Mouse (Mus musculus): Measurements from ENCODE around the gene Apoa5. TPM values are rescaled to one million over a fixed set of nuclear protein-coding genes. Genes with fewer than 3 reads are reported as not detected.

Apoa5 gene
- 0.38 TPM in 2 replicates for polyA plus RNA-seq (2015; fragmentation: Nextera tagmentation; extraction: Ambion mirVana)

DNA sequence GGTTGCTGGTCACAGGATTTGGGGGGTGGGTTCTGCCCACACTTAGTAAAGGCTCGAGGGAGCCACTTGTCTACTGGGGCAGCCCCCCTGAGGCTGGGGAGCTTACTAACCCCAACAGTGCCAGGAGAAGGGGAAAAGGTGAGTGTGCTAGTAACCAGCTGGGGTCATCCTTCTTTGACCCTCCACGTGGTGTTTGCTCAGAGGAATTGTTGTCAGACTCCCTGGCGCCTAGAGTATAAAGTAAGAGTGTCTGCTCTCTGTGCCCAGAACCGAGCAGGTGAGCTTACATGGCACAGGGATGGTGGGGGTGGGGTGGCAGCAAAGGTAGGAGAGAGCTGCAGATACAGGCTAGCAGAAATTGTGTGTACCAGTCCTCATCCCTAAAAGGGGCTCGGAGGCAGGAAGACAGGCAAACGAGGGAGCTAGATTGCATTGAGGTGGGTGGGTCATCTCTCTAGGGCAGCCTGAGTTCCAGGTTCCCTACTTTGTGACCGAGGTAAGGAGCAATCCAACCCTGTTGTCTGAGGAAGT lies at the start of gene Apoa5:
TSS of gene Apoa5 (plus strand) at position 291 of the 531 bp plus-strand sequence.
- Histone ChIP-seq H3K9ac (no peak within 1 kb of the TSS), H3K4me1 (replicated peaks) (no peaks in the 10 kb centered on the region), H3K4me2 (replicated peaks) (no peak within 1 kb of the TSS), H3K27me3 (replicated peaks) (peaks cover 15% of the 10 kb centered on the region), H3K4me3 (replicated peaks) (no peak within 1 kb of the TSS), H3K36me3 (no peaks in the 10 kb centered on the region), H3K27ac (no peak within 1 kb of the TSS), H3K9me3 (no peaks in the 10 kb centered on the region)
- ATAC-seq: no peak
- 40% methylated on average over 7 of the region's 7 CpGs for WGBS

GRCm38 (mm10) chr9:46223090-46223489 lies 45.3 kb upstream of the Apoa5 start:
- Histone ChIP-seq H3K9me3 (no peaks in the 10 kb centered on the region), H3K27me3 (replicated peaks) (no peaks in the 10 kb centered on the region), H3K4me1 (replicated peaks) (0 out of 2 replicates have a peak, but pooled peaks cover 5% of the 10 kb centered on the region), H3K4me3 (replicated peaks) (no peak overlapping the region), H3K27ac (0 out of 2 replicates have a peak overlapping the region, but pooled peaks have one; percentile 33), H3K36me3 (peaks cover 18% of the 10 kb centered on the region), H3K4me2 (replicated peaks) (no peak overlapping the region), H3K9ac (no peak overlapping the region)
- no peak for ATAC-seq
- 79% methylated on average over 6 of the region's 6 CpGs for WGBS

DNA sequence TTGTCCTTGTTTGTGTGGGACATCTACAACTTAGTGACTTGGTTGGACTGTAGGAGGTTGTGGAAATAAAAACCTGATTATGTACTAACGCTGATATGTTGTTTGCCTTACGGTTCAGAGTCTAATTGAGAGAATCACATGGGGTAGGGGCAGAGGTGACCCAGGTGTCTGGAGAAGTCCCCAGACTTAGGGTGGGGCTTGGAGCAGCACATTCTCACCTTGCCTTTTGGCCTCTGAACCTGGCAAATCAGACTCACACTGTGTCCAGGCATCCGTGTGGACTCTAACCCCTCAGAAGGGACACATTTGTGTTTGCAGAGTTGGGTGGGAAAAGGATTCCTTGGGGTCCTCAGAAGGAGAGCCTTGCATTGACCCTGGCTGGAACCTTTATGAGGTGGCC lies 44.3 kb upstream of the Apoa5 start:
- no peak overlapping the region for H3K4me2 ChIP-seq (replicated peaks)
- 63% methylated on average over 3 of the region's 3 CpGs for WGBS
- H3K36me3 ChIP-seq: peaks cover 18% of the 10 kb centered on the region
- H3K4me1 ChIP-seq (replicated peaks): 0 out of 2 replicates have a peak, but pooled peaks cover 5% of the 10 kb centered on the region
- peak overlapping the region; percentile 78 for H3K27ac ChIP-seq
- no peaks in the 10 kb centered on the region for H3K9me3 ChIP-seq
- no peak overlapping the region for H3K4me3 ChIP-seq (replicated peaks)
- no peaks in the 10 kb centered on the region for H3K27me3 ChIP-seq (replicated peaks)
- no peak overlapping the region for H3K9ac ChIP-seq
- ATAC-seq: peak; percentile 60

DNA sequence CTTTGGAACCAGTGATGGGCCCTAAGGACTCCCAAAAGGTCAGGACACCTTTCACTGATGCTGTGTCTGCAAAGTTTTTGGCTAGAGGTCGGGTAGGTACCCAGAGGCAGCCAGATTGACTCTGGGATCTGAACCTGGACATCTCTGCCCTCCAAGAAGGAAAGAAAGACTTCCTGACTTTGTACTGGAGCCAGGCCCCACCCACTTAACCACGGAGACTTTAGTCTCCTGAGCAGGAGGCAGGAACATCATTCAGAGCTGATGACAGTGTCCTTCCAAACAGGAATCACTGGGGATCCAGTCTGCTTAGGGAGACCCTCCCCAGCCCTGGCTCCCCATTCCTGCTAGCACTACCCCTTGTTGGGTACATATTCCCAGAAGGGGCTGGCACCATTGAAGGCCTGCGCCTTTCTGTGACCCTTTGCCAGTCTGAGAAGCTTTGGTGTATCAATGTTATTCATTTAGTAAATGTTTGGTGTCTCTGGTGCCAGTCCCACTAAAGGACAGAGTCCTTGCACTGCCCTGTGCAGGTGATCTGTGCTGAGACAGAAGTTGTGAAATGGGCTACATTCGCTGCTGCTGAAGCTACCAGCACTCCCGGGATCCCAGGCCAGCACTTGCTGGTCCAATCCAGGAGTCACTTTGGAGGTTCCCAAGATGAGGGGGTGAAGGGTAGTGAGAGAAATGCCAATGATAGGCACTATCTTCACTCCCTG lies 43.3 kb upstream of the Apoa5 start:
- no peak overlapping the region for H3K9ac ChIP-seq
- H3K4me3 ChIP-seq (replicated peaks): no peak overlapping the region
- H3K27ac ChIP-seq: peak overlapping the region; percentile 78
- peaks cover 7% of the 10 kb centered on the region for H3K4me1 ChIP-seq (replicated peaks)
- no peaks in the 10 kb centered on the region for H3K27me3 ChIP-seq (replicated peaks)
- H3K4me2 ChIP-seq (replicated peaks): no peak overlapping the region
- peaks cover 16% of the 10 kb centered on the region for H3K36me3 ChIP-seq
- no peaks in the 10 kb centered on the region for H3K9me3 ChIP-seq
- ATAC-seq: no peak
- 58% methylated on average over 5 of the region's 5 CpGs for WGBS

DNA sequence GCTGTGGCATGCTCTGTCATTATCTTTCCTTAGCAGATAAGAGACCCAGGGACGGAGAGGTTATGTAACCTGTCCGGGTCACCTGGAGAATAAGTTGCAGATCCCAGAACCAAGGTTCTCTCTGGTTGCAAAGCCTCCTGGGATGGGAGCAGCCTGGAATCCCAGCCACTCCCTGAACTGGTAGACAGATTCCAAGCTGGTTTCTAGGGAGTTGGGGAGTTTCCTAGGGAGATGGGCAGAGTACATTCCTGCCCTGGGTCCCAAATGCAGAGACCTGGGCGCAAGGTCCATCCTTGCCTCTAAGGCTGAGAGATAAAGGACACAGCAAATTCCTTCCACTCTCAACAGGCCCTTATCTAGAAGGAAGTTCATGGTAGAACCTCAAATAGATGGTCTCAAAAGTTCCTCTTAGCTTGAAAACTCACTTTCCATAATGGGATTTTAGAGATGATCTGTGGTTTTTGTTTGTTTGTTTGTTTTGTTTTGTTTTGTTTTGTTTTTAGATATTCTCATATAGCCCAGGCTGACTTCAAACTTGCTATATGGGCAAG lies 41.3 kb upstream of the Apoa5 start:
- 68% methylated on average over 3 of the region's 3 CpGs for whole genome bisulfite sequencing

DNA sequence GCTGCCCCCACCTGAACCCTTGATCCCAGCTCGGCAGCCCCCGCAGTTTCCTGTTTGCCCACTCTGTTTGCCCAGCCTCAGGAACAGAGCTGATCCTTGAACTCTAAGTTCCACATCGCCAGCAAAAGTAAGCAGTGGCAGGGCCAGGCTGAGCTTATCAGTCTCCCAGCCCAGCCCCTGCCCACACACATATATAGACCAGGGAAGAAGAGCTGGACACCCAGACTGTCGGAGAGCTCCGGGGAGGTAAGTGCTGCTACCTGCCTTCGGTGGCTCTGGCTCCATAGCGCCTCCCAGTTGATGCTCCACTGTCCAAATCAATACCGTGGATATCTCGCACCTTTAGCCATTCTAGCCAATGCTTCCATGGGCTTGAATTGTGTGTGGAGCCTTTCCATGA lies 39.9 kb upstream of the Apoa5 start, which contains the start of gene Apoa1:
TSS of gene Apoa1 (plus strand) at position 90 of the 400 bp plus-strand sequence.
- 39% methylated on average over 9 of the region's 9 CpGs for WGBS
- H3K9ac ChIP-seq: peak within 1 kb of the TSS; percentile 20; the same call in 1 of the 2 replicates
- peak; percentile 39 for ATAC-seq
- no peaks in the 10 kb centered on the region for H3K27me3 ChIP-seq (replicated peaks)
- peak within 1 kb of the TSS; percentile 94 for H3K4me2 ChIP-seq (replicated peaks)
- peak within 1 kb of the TSS; percentile 48 for H3K4me3 ChIP-seq (replicated peaks)
- no peaks in the 10 kb centered on the region for H3K9me3 ChIP-seq
- peak within 1 kb of the TSS; percentile 62 for H3K27ac ChIP-seq
- peaks cover 14% of the 10 kb centered on the region for H3K4me1 ChIP-seq (replicated peaks)
- H3K36me3 ChIP-seq: no peaks in the 10 kb centered on the region

More for the DNA sequence above, 41.3 kb upstream of the Apoa5 start:
- Histone ChIP-seq H3K27ac (0 out of 2 replicates have a peak overlapping the region, but pooled peaks have one; percentile 62), H3K36me3 (peaks cover under 1% of the 10 kb centered on the region; the same call in 1 of the 2 replicates), H3K4me1 (replicated peaks) (peaks cover 14% of the 10 kb centered on the region), H3K9me3 (no peaks in the 10 kb centered on the region), H3K27me3 (replicated peaks) (no peaks in the 10 kb centered on the region), H3K9ac (no peak overlapping the region), H3K4me2 (replicated peaks) (no peak overlapping the region), H3K4me3 (replicated peaks) (no peak overlapping the region)
- peak; percentile 39 for ATAC-seq

DNA sequence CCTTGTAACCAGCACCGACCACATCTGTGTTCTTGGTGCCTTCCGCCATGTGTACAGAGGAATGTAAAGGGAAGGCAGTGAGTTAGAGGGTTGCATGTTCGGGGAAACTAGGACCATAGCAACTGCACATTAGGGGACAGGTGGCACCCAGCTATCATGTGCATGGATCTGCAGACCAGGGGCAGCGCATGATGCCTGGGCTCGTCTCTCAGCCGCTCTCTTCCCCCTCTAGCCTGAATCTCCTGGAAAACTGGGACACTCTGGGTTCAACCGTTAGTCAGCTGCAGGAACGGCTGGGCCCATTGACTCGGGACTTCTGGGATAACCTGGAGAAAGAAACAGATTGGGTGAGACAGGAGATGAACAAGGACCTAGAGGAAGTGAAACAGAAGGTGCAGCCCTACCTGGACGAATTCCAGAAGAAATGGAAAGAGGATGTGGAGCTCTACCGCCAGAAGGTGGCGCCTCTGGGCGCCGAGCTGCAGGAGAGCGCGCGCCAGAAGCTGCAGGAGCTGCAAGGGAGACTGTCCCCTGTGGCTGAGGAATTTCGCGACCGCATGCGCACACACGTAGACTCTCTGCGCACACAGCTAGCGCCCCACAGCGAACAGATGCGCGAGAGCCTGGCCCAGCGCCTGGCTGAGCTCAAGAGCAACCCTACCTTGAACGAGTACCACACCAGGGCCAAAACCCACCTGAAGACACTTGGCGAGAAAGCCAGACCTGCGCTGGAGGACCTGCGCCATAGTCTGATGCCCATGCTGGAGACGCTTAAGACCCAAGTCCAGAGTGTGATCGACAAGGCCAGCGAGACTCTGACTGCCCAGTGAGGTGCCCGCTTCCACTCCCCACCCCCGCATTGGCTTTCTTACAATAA lies 38.6 kb upstream of the Apoa5 start:
- peak; percentile 75 for ATAC-seq
- H3K27ac ChIP-seq: peak overlapping the region; percentile 67
- WGBS: 15% methylated on average over 37 of the region's 37 CpGs
- H3K36me3 ChIP-seq: no peaks in the 10 kb centered on the region
- no peaks in the 10 kb centered on the region for H3K27me3 ChIP-seq (replicated peaks)
- H3K9me3 ChIP-seq: no peaks in the 10 kb centered on the region
- peaks cover 10% of the 10 kb centered on the region for H3K4me1 ChIP-seq (replicated peaks)
- peak overlapping the region; percentile 94 for H3K4me2 ChIP-seq (replicated peaks)
- peak overlapping the region; percentile 48 for H3K4me3 ChIP-seq (replicated peaks)
- peak overlapping the region; percentile 62 for H3K9ac ChIP-seq

DNA sequence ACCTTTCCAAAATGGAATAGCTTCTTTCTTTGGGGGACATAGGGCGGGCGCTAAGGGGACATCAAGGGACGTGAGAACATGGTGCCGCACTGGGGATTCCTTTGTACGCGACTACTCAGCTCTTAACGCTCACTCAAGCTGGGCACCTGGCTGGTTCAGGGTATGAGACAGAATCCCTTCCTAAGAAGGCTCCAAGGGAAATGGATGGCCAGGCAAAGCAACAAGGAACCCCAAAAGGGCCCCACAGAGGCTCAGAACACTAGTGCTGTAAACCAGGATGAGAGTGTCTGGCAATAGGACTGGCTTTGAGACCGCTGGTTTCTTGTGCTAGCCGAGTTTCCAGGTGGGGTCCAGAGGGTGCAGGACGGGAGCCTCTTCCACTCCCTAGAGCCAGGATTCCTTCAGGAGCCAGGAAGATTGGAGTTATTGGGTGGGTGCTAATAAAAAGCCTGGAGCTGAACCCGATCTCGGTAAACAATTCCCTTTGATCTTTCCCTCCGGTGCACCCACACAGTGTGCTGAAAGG lies 37.9 kb upstream of the Apoa5 start:
- Histone ChIP-seq H3K4me2 (replicated peaks) (peak overlapping the region; percentile 94), H3K36me3 (no peaks in the 10 kb centered on the region), H3K4me1 (replicated peaks) (peaks cover 13% of the 10 kb centered on the region), H3K9ac (peak overlapping the region; percentile 62), H3K27me3 (replicated peaks) (no peaks in the 10 kb centered on the region), H3K4me3 (replicated peaks) (peak overlapping the region; percentile 48), H3K27ac (peak overlapping the region; percentile 67), H3K9me3 (no peaks in the 10 kb centered on the region)
- ATAC-seq: no peak
- WGBS: 14% methylated on average over 13 of the region's 13 CpGs

- peak; percentile 71 for ATAC-seq
- Histone ChIP-seq H3K4me3 (replicated peaks) (peak overlapping the region; percentile 10; the same call in 1 of the 2 replicates), H3K9ac (peak overlapping the region; percentile 36; the same call in 1 of the 2 replicates), H3K27ac (peak overlapping the region; percentile 81), H3K27me3 (replicated peaks) (no peaks in the 10 kb centered on the region), H3K4me2 (replicated peaks) (peak overlapping the region; percentile 33), H3K36me3 (no peaks in the 10 kb centered on the region), H3K9me3 (no peaks in the 10 kb centered on the region), H3K4me1 (replicated peaks) (peaks cover 9% of the 10 kb centered on the region)
- WGBS: 69% methylated on average over 6 of the region's 6 CpGs
Observed at GRCm38 (mm10) chr9:46235196-46235595, 33.2 kb upstream of the Apoa5 start.

DNA sequence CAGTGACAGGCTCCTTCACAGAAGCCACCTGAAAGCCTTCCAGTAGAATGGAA lies 33.0 kb upstream of the Apoa5 start, which contains the start of gene Apoc3:
TSS of gene Apoc3 (minus strand) at position 41 of the 53 bp plus-strand sequence.
- H3K4me2 ChIP-seq (replicated peaks): peak within 1 kb of the TSS; percentile 33
- peak within 1 kb of the TSS; percentile 11; the same call in 1 of the 2 replicates for H3K4me3 ChIP-seq (replicated peaks)
- peak within 1 kb of the TSS; percentile 36 for H3K9ac ChIP-seq

DNA sequence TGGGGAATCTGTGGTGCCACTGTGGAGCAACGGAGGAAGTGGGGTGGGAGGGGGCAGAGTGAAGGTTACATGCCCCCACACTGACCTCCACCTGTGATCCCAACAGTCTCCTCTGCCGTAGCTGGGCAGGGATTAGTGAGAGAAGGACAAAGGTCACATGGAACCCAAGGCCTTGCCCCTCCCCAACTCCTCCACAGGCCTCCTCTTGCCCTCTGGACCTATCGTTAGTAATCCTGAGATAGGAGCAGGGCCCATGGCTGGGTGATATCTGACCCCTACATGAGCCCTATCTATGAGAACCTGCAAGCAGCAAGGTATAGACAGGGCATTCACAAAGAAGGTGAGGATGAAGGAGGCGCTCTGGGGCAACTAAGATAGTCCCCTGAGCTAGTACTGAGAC lies 32.8 kb upstream of the Apoa5 start:
- ATAC-seq: peak; percentile 83
- Histone ChIP-seq H3K4me1 (replicated peaks) (peaks cover 7% of the 10 kb centered on the region), H3K9ac (no peak overlapping the region), H3K36me3 (no peaks in the 10 kb centered on the region), H3K4me3 (replicated peaks) (no peak overlapping the region), H3K4me2 (replicated peaks) (peak overlapping the region; percentile 33), H3K9me3 (no peaks in the 10 kb centered on the region), H3K27me3 (replicated peaks) (no peaks in the 10 kb centered on the region), H3K27ac (peak overlapping the region; percentile 81)
- WGBS: 47% methylated on average over 4 of the region's 4 CpGs

More for the DNA sequence above, 33.0 kb upstream of the Apoa5 start, which contains the start of gene Apoc3:
- H3K4me1 ChIP-seq (replicated peaks): peaks cover 7% of the 10 kb centered on the region
- ATAC-seq: no peak
- no peaks in the 10 kb centered on the region for H3K36me3 ChIP-seq
- H3K27ac ChIP-seq: peak within 1 kb of the TSS; percentile 81
- no peaks in the 10 kb centered on the region for H3K27me3 ChIP-seq (replicated peaks)
- no peaks in the 10 kb centered on the region for H3K9me3 ChIP-seq

GRCm38 (mm10) chr9:46238850-46239249 lies 29.6 kb upstream of the Apoa5 start:
- Histone ChIP-seq H3K27ac (no peak overlapping the region), H3K4me2 (replicated peaks) (no peak overlapping the region), H3K9me3 (no peaks in the 10 kb centered on the region), H3K4me3 (replicated peaks) (no peak overlapping the region), H3K36me3 (no peaks in the 10 kb centered on the region), H3K4me1 (replicated peaks) (peaks cover 16% of the 10 kb centered on the region; the same call in 1 of the 2 replicates), H3K9ac (no peak overlapping the region), H3K27me3 (replicated peaks) (no peaks in the 10 kb centered on the region)
- WGBS: 85% methylated on average over 7 of the region's 7 CpGs
- ATAC-seq: no peak
